In genomic region chr3:29739292-29739691, GRCm38 (mm10) we compare ENCODE assay signal across 12 mouse cellular contexts.
DNase-seq lines count a peak whose midpoint lies in the region; ATAC-seq and TF ChIP-seq lines count a peak whose summit lies in the region.
"Had no signal": no experiment of that assay in that cellular context is flagged by ENCODE, and none has a peak within 500 bp of the region (broad histone marks: within the 10 kb centered on the region; RNA-seq: fewer than 3 reads in every experiment).

No protein-coding gene starts in this region.

- no peak overlapping the region for H3K4me3 ChIP-seq in kidney, embryonic 14.5 days (ENCODE audit: low read length)
- H3K4me3 ChIP-seq in CH12.LX (replicated peaks in 1 of 3; ENCODE audit: low read depth in 2 of 3, low read length in 2 of 3, poor library complexity in 1 of 3): no peak overlapping the region
- H3K4me3 ChIP-seq: embryonic facial prominence, embryonic 13.5 days; midbrain, embryonic 12.5 days had no signal

- TF ChIP-seq CTCF in CH12.LX (conservative IDR thresholded peaks at IDR 0.05 in 1 of 2, IDR thresholded peaks at IDR 0.05 in 1 of 2; ENCODE audit: low read depth in 2 of 2, low read length in 2 of 2): peak in 1 of 2 experiments; percentile 23; a peak in 1 of 4 replicates

- no peaks in the 10 kb centered on the region for H3K27me3 ChIP-seq in kidney, embryonic 14.5 days (ENCODE audit: control insufficient read depth, insufficient read depth, low read length)
- no peaks in the 10 kb centered on the region for H3K27me3 ChIP-seq in CH12.LX (replicated peaks)
- H3K27me3 ChIP-seq: embryonic facial prominence, embryonic 13.5 days; midbrain, embryonic 12.5 days had no signal

- no peak for TF ChIP-seq POLR2A in CH12.LX (IDR thresholded peaks at IDR 0.05; ENCODE audit: low read depth, low read length)

- no peaks in the 10 kb centered on the region for H3K9me3 ChIP-seq in kidney, embryonic 14.5 days (ENCODE audit: control insufficient read depth, low read length)
- peaks cover 2% of the 10 kb centered on the region for H3K9me3 ChIP-seq in CH12.LX (replicated peaks; ENCODE audit: low read length)
- H3K9me3 ChIP-seq: embryonic facial prominence, embryonic 13.5 days; midbrain, embryonic 12.5 days had no signal

- H3K4me1 ChIP-seq in kidney, embryonic 14.5 days (ENCODE audit: control insufficient read depth, insufficient read depth, low read length): no peaks in the 10 kb centered on the region
- no peaks in the 10 kb centered on the region for H3K4me1 ChIP-seq in CH12.LX (ENCODE audit: control insufficient read depth in 1 of 2, insufficient read depth in 2 of 2)
- H3K4me1 ChIP-seq: midbrain, embryonic 12.5 days had no signal

- no peak for TF ChIP-seq EP300 in CH12.LX (IDR thresholded peaks at IDR 0.05; ENCODE audit: low read length)

- H3K9ac ChIP-seq in kidney, embryonic 14.5 days (ENCODE audit: low read depth, low read length): no peak overlapping the region
- no peak overlapping the region for H3K9ac ChIP-seq in CH12.LX (ENCODE audit: insufficient read depth, low read depth)
- H3K9ac ChIP-seq: embryonic facial prominence, embryonic 13.5 days; midbrain, embryonic 12.5 days had no signal

- peak; percentile 3 for TF ChIP-seq RAD21 in CH12.LX (IDR thresholded peaks at IDR 0.05; ENCODE audit: low read depth, low read length)

- H3K79me2 ChIP-seq in CH12.LX (replicated peaks; ENCODE audit: control insufficient read depth, extremely low read depth, insufficient read depth, poor library complexity, severe bottlenecking): no peaks in the 10 kb centered on the region

- H3K36me3 ChIP-seq in kidney, embryonic 14.5 days (ENCODE audit: control insufficient read depth, insufficient read depth, low read length): no peaks in the 10 kb centered on the region
- H3K36me3 ChIP-seq in CH12.LX (replicated peaks in 1 of 2; ENCODE audit: control insufficient read depth in 1 of 2, insufficient read depth in 1 of 2, low read length in 1 of 2): no peaks in the 10 kb centered on the region
- H3K36me3 ChIP-seq: embryonic facial prominence, embryonic 13.5 days; midbrain, embryonic 12.5 days had no signal

- ATAC-seq in kidney, embryonic 14.5 days (ENCODE audit: low FRiP score, low TSS enrichment): no peak

- peak; percentile 37 to 40 for DNase-seq in cerebellum, postnatal 14 days
- no peak for DNase-seq in cerebellum, adult 11-12 months
- peak; percentile 14 for DNase-seq in kidney, postnatal 14 days
- peak; percentile 10 for DNase-seq in CH12.LX (ENCODE audit: extremely low read depth)
- peak; percentile 43 for DNase-seq in fibroblast of lung, adult 2 months (ENCODE audit: low read depth)
- DNase-seq in cerebellum, adult 9-11 months: no peak
- DNase-seq in layer of hippocampus, postnatal 36 days: no peak
- DNase-seq: adrenal gland, adult 2 months; B cell, adult 2 months had no signal

- WGBS in kidney, embryonic 14.5 days: 31% methylated on average over 5 of the region's 5 CpGs

- no peak overlapping the region for H3K27ac ChIP-seq in kidney, embryonic 14.5 days (ENCODE audit: low read depth, low read length)
- no peak overlapping the region for H3K27ac ChIP-seq in CH12.LX (ENCODE audit: insufficient read depth, low read depth)
- H3K27ac ChIP-seq: embryonic facial prominence, embryonic 13.5 days; midbrain, embryonic 12.5 days had no signal

- dilution Hi-C loops in CH12.LX (cut with MboI; ENCODE audit: extremely low pct_ligation_motif_present, extremely low pct_unique_long_range_greater_than_20kb, low sequenced_read_pairs): no loop called here

- in situ Hi-C loops in CH12.LX (cut with MboI; ENCODE audit: low pct_ligation_motif_present, low pct_unique_long_range_greater_than_20kb, low sequenced_read_pairs): no loop called here

- no peak overlapping the region for H3K4me2 ChIP-seq in kidney, embryonic 14.5 days (replicated peaks; ENCODE audit: low read depth, low read length)
- no peak overlapping the region for H3K4me2 ChIP-seq in CH12.LX (ENCODE audit: insufficient read depth, low read depth, poor library complexity, severe bottlenecking)
- H3K4me2 ChIP-seq: embryonic facial prominence, embryonic 13.5 days; midbrain, embryonic 12.5 days had no signal

TF ChIP-seq in CH12.LX, 34 proteins besides CTCF, POLR2A, EP300 and RAD21:
- no peak for TF ChIP-seq MXI1 (IDR thresholded peaks at IDR 0.05; ENCODE audit: low read depth, low read length)
- no peak for TF ChIP-seq SIN3A (IDR thresholded peaks at IDR 0.05; ENCODE audit: low read length)
- no peak for TF ChIP-seq MAZ (IDR thresholded peaks at IDR 0.05; ENCODE audit: low read depth, low read length)
- TF ChIP-seq TBP (conservative IDR thresholded peaks at IDR 0.05; ENCODE audit: low read depth, low read length): no peak
- no peak for TF ChIP-seq JUND (conservative IDR thresholded peaks at IDR 0.05; ENCODE audit: low read depth, low read length)
- TF ChIP-seq ZNF384 (IDR thresholded peaks at IDR 0.05; ENCODE audit: low read depth, low read length): no peak
- TF ChIP-seq ZMIZ1 (IDR thresholded peaks at IDR 0.05; ENCODE audit: low read depth, low read length): no peak
- TF ChIP-seq UBTF (IDR thresholded peaks at IDR 0.05; ENCODE audit: low read depth, low read length): no peak
- no peak for TF ChIP-seq KAT2A (IDR thresholded peaks at IDR 0.05; ENCODE audit: insufficient replicate concordance, low read length)
- TF ChIP-seq CHD2 (IDR thresholded peaks at IDR 0.05; ENCODE audit: low read length): no peak
- no peak for TF ChIP-seq E2F4 (IDR thresholded peaks at IDR 0.05; ENCODE audit: insufficient replicate concordance, low read depth, low read length)
- no peak for TF ChIP-seq MAFK (IDR thresholded peaks at IDR 0.05; ENCODE audit: insufficient replicate concordance, low read length)
- TF ChIP-seq ELF1 (IDR thresholded peaks at IDR 0.05; ENCODE audit: low read depth, low read length): no peak
- no peak for TF ChIP-seq TCF12 (IDR thresholded peaks at IDR 0.05; ENCODE audit: low read depth, low read length)
- TF ChIP-seq CHD1 (IDR thresholded peaks at IDR 0.05; ENCODE audit: low read depth, low read length): no peak

Comparison
In these comparisons a context has a peak if more than half of its experiments do, and no peak if none do; other contexts are left out.
1. DNase-seq: peak in cerebellum, postnatal 14 days (2 of 2), kidney, postnatal 14 days (single experiment), CH12.LX (single experiment) and fibroblast of lung, adult 2 months (single experiment); none in cerebellum, adult 11-12 months (single experiment), cerebellum, adult 9-11 months (single experiment) and layer of hippocampus, postnatal 36 days (0 of 2).